Mouse (Mus musculus) thymus, adult 2 months (tissue): Measurements from ENCODE around the gene Josd1.

Source experiments
- CTCF ChIP-seq: fragments of 200-500 bp; IDR thresholded peaks from 2 replicates; pipeline ENCODE4 v1.5.1; 2012; ENCODE audit warnings: mild to moderate bottlenecking, control low read depth, low read length, moderate library complexity, borderline replicate concordance; ENCODE audit not compliant: control insufficient read depth, poor library complexity, insufficient read depth; ENCODE audit errors: extremely low read depth
- POLR2A ChIP-seq: fragments of 200-500 bp; IDR thresholded peaks from 2 replicates; pipeline ENCODE4 v1.6.1; 2012; ENCODE audit warnings: mild to moderate bottlenecking, low read length, control low read depth, moderate library complexity; ENCODE audit not compliant: control insufficient read depth, poor library complexity, insufficient read depth; ENCODE audit errors: extremely low read depth

DNA sequence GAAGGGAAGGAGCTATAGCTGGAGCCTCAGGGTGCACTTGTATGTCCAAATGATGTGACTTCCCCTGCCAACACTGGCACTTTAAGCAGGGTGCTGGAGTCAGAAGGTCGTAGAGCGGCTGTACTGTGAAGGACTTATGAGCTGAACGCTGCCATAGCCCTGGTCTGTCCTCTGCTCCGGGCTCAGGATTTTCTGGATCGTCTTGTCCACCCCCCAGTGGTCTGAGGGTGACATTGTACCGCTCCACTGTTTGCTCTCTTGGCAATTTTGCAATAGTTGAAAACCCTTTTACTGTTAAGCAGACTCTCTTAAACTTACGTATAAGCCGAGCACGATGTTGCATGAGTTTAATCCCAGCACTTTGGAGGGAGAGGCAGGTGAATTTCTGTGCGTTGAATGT, 18.5 kb downstream of the Josd1 start:
- TF ChIP-seq POLR2A, result no peak
- no peak for TF ChIP-seq CTCF
